Mouse (Mus musculus) kidney, embryonic 15.5 days (tissue): ENCODE measurements around the gene Retsat. TPM values are rescaled to one million over a fixed set of nuclear protein-coding genes. Genes with fewer than 3 reads are reported as not detected.

ENCODE experiments used
- ATAC-seq: fragments of 200-750 bp; cut with Nextera tagmentation; replicated peaks from 2 replicates; pipeline ENCODE4 v1.8.0; 2017; ENCODE audit warnings: moderate TSS enrichment; ENCODE audit not compliant: low FRiP score
- H3K27ac ChIP-seq: fragments of 300-500 bp; sonication (generic); 2 replicates; pipeline ENCODE4 v1.5.1; 2015; ENCODE audit warnings: mild to moderate bottlenecking, inconsistent platforms
- H3K27me3 ChIP-seq: fragments of 300-500 bp; sonication (generic); 2 replicates; pipeline ENCODE4 v1.6.1; 2015; ENCODE audit warnings: inconsistent platforms
- H3K36me3 ChIP-seq: fragments of 300-500 bp; sonication (generic); 2 replicates; pipeline ENCODE4 v1.6.1; 2015; ENCODE audit warnings: inconsistent platforms
- H3K4me1 ChIP-seq: fragments of 300-500 bp; sonication (generic); 2 replicates; pipeline ENCODE4 v1.6.1; 2015; ENCODE audit warnings: inconsistent platforms
- H3K4me2 ChIP-seq: fragments of 300-500 bp; sonication (generic); 2 replicates; pipeline ENCODE4 v1.6.1; 2015; ENCODE audit warnings: moderate library complexity, mild to moderate bottlenecking, inconsistent platforms
- H3K4me3 ChIP-seq: fragments of 300-500 bp; sonication (generic); replicated peaks from 2 replicates; pipeline ENCODE4 v1.5.1; 2015; ENCODE audit warnings: mild to moderate bottlenecking, inconsistent platforms
- H3K9ac ChIP-seq: fragments of 300-500 bp; sonication (generic); 2 replicates; pipeline ENCODE4 v1.6.1; 2015; ENCODE audit warnings: mild to moderate bottlenecking, inconsistent platforms
- H3K9me3 ChIP-seq: fragments of 300-500 bp; sonication (generic); replicated peaks from 2 replicates; pipeline ENCODE4 v1.6.1; 2016; ENCODE audit warnings: inconsistent platforms
- WGBS: fragments of 180-500 bp; shearing (Covaris S2); methylation state at CpG from one replicate; pipeline ENCODE4 v1.1.7; 2015; ENCODE audit warnings: mixed read lengths; 5-methylcytosine and 5-hydroxymethylcytosine counted together
- polyA plus RNA-seq: library from polyadenylated mRNA; unstranded; fragments of >200 nt; fragmentation: Nextera tagmentation; extraction: Ambion mirVana; gene quantifications from 2 replicates; pipeline ENCODE4 v1.2.1, GENCODE M21; 2015

Gene Retsat
- polyA plus RNA-seq, 1 experiment from 2014 or later, result 22.1 TPM

- Histone ChIP-seq H3K4me2 (no peak overlapping the region), H3K36me3 (peaks cover 73% of the 10 kb centered on the region), H3K27me3 (no peaks in the 10 kb centered on the region), H3K4me1 (peaks cover 8% of the 10 kb centered on the region), H3K9ac (no peak overlapping the region), H3K27ac (no peak overlapping the region), H3K9me3 (no peaks in the 10 kb centered on the region), H3K4me3 (no peak overlapping the region)
- WGBS, result 86% methylated on average over 14 of the region's 14 CpGs
- ATAC-seq, result no peak
Observed at GRCm38 (mm10) chr6:72630961-72631360, 32.7 kb downstream of the Retsat start.

GRCm38 (mm10) chr6:72631700-72632099, 33.4 kb downstream of the Retsat start:
- no peak for ATAC-seq
- WGBS, result 65% methylated on average over 6 of the region's 6 CpGs
- Histone ChIP-seq H3K36me3 (peaks cover 65% of the 10 kb centered on the region), H3K27me3 (no peaks in the 10 kb centered on the region), H3K4me2 (no peak overlapping the region), H3K9ac (no peak overlapping the region), H3K4me3 (no peak overlapping the region), H3K4me1 (peaks cover 16% of the 10 kb centered on the region), H3K9me3 (no peaks in the 10 kb centered on the region), H3K27ac (0 out of 2 replicates have a peak overlapping the region, but pooled peaks have one; percentile 18)

GRCm38 (mm10) chr6:72634311-72634710, 36.0 kb downstream of the Retsat start:
- Histone ChIP-seq H3K4me3 (no peak overlapping the region), H3K9me3 (no peaks in the 10 kb centered on the region), H3K27ac (no peak overlapping the region), H3K4me2 (no peak overlapping the region), H3K4me1 (peaks cover 17% of the 10 kb centered on the region), H3K36me3 (peaks cover 42% of the 10 kb centered on the region), H3K27me3 (no peaks in the 10 kb centered on the region), H3K9ac (no peak overlapping the region)
- ATAC-seq, result no peak
- WGBS, result 41% methylated on average over 10 of the region's 10 CpGs

GRCm38 (mm10) chr6:72635760-72636431, 37.6 kb downstream of the Retsat start:
- no peak overlapping the region for H3K4me3 ChIP-seq
- H3K36me3 ChIP-seq, result peaks cover 26% of the 10 kb centered on the region
- no peak overlapping the region for H3K9ac ChIP-seq
- no peak overlapping the region; the same call in 1 of the 2 replicates for H3K4me2 ChIP-seq
- H3K9me3 ChIP-seq, result no peaks in the 10 kb centered on the region
- ATAC-seq, result peak; percentile 84
- H3K4me1 ChIP-seq, result peaks cover 17% of the 10 kb centered on the region
- peak overlapping the region; percentile 70 for H3K27ac ChIP-seq
- no peaks in the 10 kb centered on the region for H3K27me3 ChIP-seq
- WGBS, result 35% methylated on average over 12 of the region's 12 CpGs

- 81% methylated on average over 3 of the region's 3 CpGs for WGBS
- no peak for ATAC-seq
- Histone ChIP-seq H3K4me3 (no peak overlapping the region), H3K4me2 (no peak overlapping the region), H3K4me1 (peaks cover 23% of the 10 kb centered on the region), H3K9ac (no peak overlapping the region), H3K27ac (peak overlapping the region; percentile 70), H3K9me3 (no peaks in the 10 kb centered on the region), H3K27me3 (no peaks in the 10 kb centered on the region), H3K36me3 (peaks cover 16% of the 10 kb centered on the region)
Observed at GRCm38 (mm10) chr6:72636940-72637339, 38.7 kb downstream of the Retsat start.

- Histone ChIP-seq H3K4me3 (no peak overlapping the region), H3K36me3 (peaks cover under 1% of the 10 kb centered on the region; the same call in 1 of the 2 replicates), H3K27me3 (no peaks in the 10 kb centered on the region), H3K4me2 (no peak overlapping the region), H3K27ac (no peak overlapping the region), H3K4me1 (peaks cover 16% of the 10 kb centered on the region), H3K9ac (no peak overlapping the region), H3K9me3 (no peaks in the 10 kb centered on the region)
- 78% methylated on average over 18 of the region's 18 CpGs for WGBS
- ATAC-seq, result no peak
Observed at GRCm38 (mm10) chr6:72641218-72641954, 43.1 kb downstream of the Retsat start.

- 81% methylated on average over 4 of the region's 4 CpGs for WGBS
- no peak overlapping the region for H3K27ac ChIP-seq
- no peak overlapping the region for H3K4me2 ChIP-seq
- no peaks in the 10 kb centered on the region for H3K27me3 ChIP-seq
- ATAC-seq, result no peak
- no peaks in the 10 kb centered on the region for H3K9me3 ChIP-seq
- peaks cover 8% of the 10 kb centered on the region; the same call in 1 of the 2 replicates for H3K36me3 ChIP-seq
- no peak overlapping the region for H3K9ac ChIP-seq
- H3K4me1 ChIP-seq, result peaks cover 17% of the 10 kb centered on the region
- no peak overlapping the region for H3K4me3 ChIP-seq
Observed at GRCm38 (mm10) chr6:72644576-72644975, 46.3 kb downstream of the Retsat start.

GRCm38 (mm10) chr6:72645364-72645763, 47.1 kb downstream of the Retsat start:
- 87% methylated on average over 7 of the region's 7 CpGs for WGBS
- no peaks in the 10 kb centered on the region for H3K27me3 ChIP-seq
- peaks cover 8% of the 10 kb centered on the region; the same call in 1 of the 2 replicates for H3K36me3 ChIP-seq
- H3K9me3 ChIP-seq, result no peaks in the 10 kb centered on the region
- H3K27ac ChIP-seq, result no peak overlapping the region
- H3K4me1 ChIP-seq, result peaks cover 25% of the 10 kb centered on the region
- H3K4me3 ChIP-seq, result no peak overlapping the region
- no peak overlapping the region for H3K4me2 ChIP-seq
- no peak overlapping the region for H3K9ac ChIP-seq
- no peak for ATAC-seq

GRCm38 (mm10) chr6:72647383-72647820, 49.1 kb downstream of the Retsat start:
- Histone ChIP-seq H3K27ac (no peak overlapping the region), H3K4me2 (no peak overlapping the region), H3K4me1 (peaks cover 27% of the 10 kb centered on the region), H3K9me3 (no peaks in the 10 kb centered on the region), H3K9ac (no peak overlapping the region), H3K27me3 (no peaks in the 10 kb centered on the region), H3K4me3 (no peak overlapping the region), H3K36me3 (peaks cover 8% of the 10 kb centered on the region; the same call in 1 of the 2 replicates)
- 51% methylated on average over 10 of the region's 10 CpGs for WGBS
- peak; percentile 9; the same call in 1 of the 2 replicates for ATAC-seq

- WGBS, result 55% methylated on average over 12 of the region's 12 CpGs
- Histone ChIP-seq H3K4me3 (no peak overlapping the region), H3K9ac (no peak overlapping the region), H3K27ac (no peak overlapping the region), H3K4me2 (no peak overlapping the region), H3K27me3 (no peaks in the 10 kb centered on the region), H3K4me1 (peaks cover 27% of the 10 kb centered on the region), H3K9me3 (no peaks in the 10 kb centered on the region), H3K36me3 (peaks cover 8% of the 10 kb centered on the region; the same call in 1 of the 2 replicates)
- ATAC-seq, result no peak
Observed at GRCm38 (mm10) chr6:72648002-72648595, 49.8 kb downstream of the Retsat start.

- Histone ChIP-seq H3K4me1 (peaks cover 46% of the 10 kb centered on the region), H3K36me3 (peaks cover 8% of the 10 kb centered on the region; the same call in 1 of the 2 replicates), H3K4me2 (no peak overlapping the region), H3K27me3 (no peaks in the 10 kb centered on the region), H3K27ac (no peak overlapping the region), H3K9me3 (no peaks in the 10 kb centered on the region), H3K4me3 (no peak overlapping the region), H3K9ac (no peak overlapping the region)
- 0 out of 2 replicates have a peak, but pooled peaks have one; percentile 30 for ATAC-seq
- WGBS, result 40% methylated on average over 10 of the region's 10 CpGs
Observed at GRCm38 (mm10) chr6:72650338-72650851, 52.1 kb downstream of the Retsat start.

- Histone ChIP-seq H3K4me1 (peaks cover 59% of the 10 kb centered on the region), H3K9ac (no peak overlapping the region), H3K36me3 (0 out of 2 replicates have a peak, but pooled peaks cover 2% of the 10 kb centered on the region), H3K27ac (no peak overlapping the region), H3K27me3 (no peaks in the 10 kb centered on the region), H3K4me2 (no peak overlapping the region), H3K4me3 (no peak overlapping the region), H3K9me3 (no peaks in the 10 kb centered on the region)
- no peak for ATAC-seq
- WGBS, result 70% methylated on average over 7 of the region's 7 CpGs
Observed at GRCm38 (mm10) chr6:72653419-72653818, 55.1 kb downstream of the Retsat start.
